Mouse (Mus musculus) limb, embryonic 14.5 days (tissue): ENCODE results near the gene Grik1. TPM values are rescaled to one million over a fixed set of nuclear protein-coding genes. Genes with fewer than 3 reads are reported as not detected.

Experiments used
- ATAC-seq: fragments of 200-750 bp; cut with Nextera tagmentation; 2 replicates; pipeline ENCODE4 v1.8.0; 2017; ENCODE audit warnings: low read depth, moderate number of reproducible peaks, moderate TSS enrichment; ENCODE audit not compliant: low FRiP score
- DNase-seq: peaks from one replicate; pipeline ENCODE4 v3.0.0-alpha.2; 2015; ENCODE audit warnings: low spot score
- H3K27ac ChIP-seq: fragments of 300-500 bp; sonication (generic); replicated peaks from 2 replicates; pipeline ENCODE4 v1.5.1; 2014; ENCODE audit warnings: low read depth, mild to moderate bottlenecking, low read length, moderate library complexity, mixed read lengths
- H3K27me3 ChIP-seq: fragments of 300-500 bp; sonication (generic); 2 replicates; pipeline ENCODE4 v1.6.1; 2014; ENCODE audit warnings: low read length, mixed read lengths; ENCODE audit not compliant: control insufficient read depth, insufficient read depth
- H3K36me3 ChIP-seq: fragments of 300-500 bp; sonication (generic); 2 replicates; pipeline ENCODE4 v1.6.1; 2014; ENCODE audit warnings: mild to moderate bottlenecking, low read length, moderate library complexity, mixed read lengths; ENCODE audit not compliant: control insufficient read depth, insufficient read depth
- H3K4me1 ChIP-seq: fragments of 300-500 bp; sonication (generic); 2 replicates; pipeline ENCODE4 v1.6.1; 2014; ENCODE audit warnings: antibody characterized with exemption, low read length, mixed read lengths; ENCODE audit not compliant: control insufficient read depth, insufficient read depth
- H3K4me2 ChIP-seq: fragments of 300-500 bp; sonication (generic); replicated peaks from 2 replicates; pipeline ENCODE4 v1.6.1; 2014; ENCODE audit warnings: low read depth, mild to moderate bottlenecking, low read length, moderate library complexity; ENCODE audit not compliant: severe bottlenecking
- H3K4me3 ChIP-seq: fragments of 300-500 bp; sonication (generic); replicated peaks from 2 replicates; pipeline ENCODE4 v1.5.1; 2014; ENCODE audit warnings: low read length
- H3K9ac ChIP-seq: fragments of 300-500 bp; sonication (generic); 2 replicates; pipeline ENCODE4 v1.6.1; 2014; ENCODE audit warnings: mild to moderate bottlenecking, low read depth, low read length, moderate library complexity; ENCODE audit not compliant: severe bottlenecking
- H3K9me3 ChIP-seq: fragments of 300-500 bp; sonication (generic); 2 replicates; pipeline ENCODE4 v1.6.1; 2016; ENCODE audit warnings: low read length; ENCODE audit not compliant: control insufficient read depth
- POLR2A ChIP-seq: fragments of 200-500 bp; IDR thresholded peaks from 2 replicates; pipeline ENCODE4 v1.8.0; 2012; ENCODE audit warnings: inconsistent platforms, mild to moderate bottlenecking, moderate library complexity, borderline replicate concordance; ENCODE audit not compliant: insufficient read depth, insufficient read length; ENCODE audit errors: extremely low read depth
- WGBS: fragments of 180-500 bp; shearing (Covaris S2); extraction: QIAGEN DNeasy Blood & Tissue Kit; methylation state at CpG from one replicate; pipeline ENCODE4 v1.1.7; 2014; 5-methylcytosine and 5-hydroxymethylcytosine counted together
- polyA plus RNA-seq, 2 experiments: library from polyadenylated mRNA; depleted of rRNA in 1 of 2; stranded (reverse) in 1 of 2; unstranded in 1 of 2; fragments of >200 nt; fragmentation: Nextera tagmentation in 1 of 2; extraction: Ambion mirVana in 1 of 2; gene quantifications; 2 replicates each; pipeline versions ENCODE4 v1.2.1 to v1.2.3; 2012 to 2014

Gene Grik1
- polyA plus RNA-seq, 2 experiments: 1.8 to 2.2 TPM

GRCm38 (mm10) chr16:88142574-88142973 is 147.5 kb downstream of the Grik1 start:
- 64% methylated on average over 2 of the region's 2 CpGs for WGBS
- no peak overlapping the region for H3K27ac ChIP-seq
- H3K36me3 ChIP-seq: no peaks in the 10 kb centered on the region

GRCm38 (mm10) chr16:88142136-88142535 is 147.9 kb downstream of the Grik1 start:
- no peaks in the 10 kb centered on the region for H3K36me3 ChIP-seq
- TF ChIP-seq POLR2A: no peak
- DNase-seq (no peak), ATAC-seq (no peak)
- H3K9ac ChIP-seq: no peak overlapping the region
- no peaks in the 10 kb centered on the region for H3K4me1 ChIP-seq
- WGBS: 41% methylated on average over 2 of the region's 2 CpGs
- no peak overlapping the region for H3K27ac ChIP-seq
- H3K4me2 ChIP-seq: no peak overlapping the region
- no peaks in the 10 kb centered on the region for H3K9me3 ChIP-seq
- no peak overlapping the region for H3K4me3 ChIP-seq
- no peaks in the 10 kb centered on the region for H3K27me3 ChIP-seq

More at GRCm38 (mm10) chr16:88142574-88142973, 147.5 kb downstream of the Grik1 start:
- Histone ChIP-seq H3K4me3 (no peak overlapping the region), H3K9me3 (no peaks in the 10 kb centered on the region), H3K27me3 (no peaks in the 10 kb centered on the region), H3K4me2 (no peak overlapping the region), H3K4me1 (no peaks in the 10 kb centered on the region), H3K9ac (no peak overlapping the region)
- DNase-seq: no peak
- TF ChIP-seq POLR2A: no peak
- ATAC-seq: no peak

GRCm38 (mm10) chr16:88141594-88141993 is 148.5 kb downstream of the Grik1 start:
- Histone ChIP-seq H3K4me2 (no peak overlapping the region), H3K4me3 (no peak overlapping the region), H3K27me3 (no peaks in the 10 kb centered on the region), H3K4me1 (no peaks in the 10 kb centered on the region), H3K36me3 (no peaks in the 10 kb centered on the region), H3K9ac (no peak overlapping the region), H3K9me3 (no peaks in the 10 kb centered on the region), H3K27ac (no peak overlapping the region)
- WGBS: 88% methylated on average over 2 of the region's 2 CpGs
- no peak for ATAC-seq
- TF ChIP-seq POLR2A: no peak
- DNase-seq: no peak

- Histone ChIP-seq H3K4me1 (no peaks in the 10 kb centered on the region), H3K36me3 (no peaks in the 10 kb centered on the region), H3K27ac (no peak overlapping the region), H3K9me3 (no peaks in the 10 kb centered on the region), H3K4me3 (no peak overlapping the region), H3K9ac (no peak overlapping the region), H3K27me3 (no peaks in the 10 kb centered on the region), H3K4me2 (no peak overlapping the region)
- ATAC-seq: no peak
- TF ChIP-seq POLR2A: no peak
- DNase-seq: no peak
- WGBS: 74% methylated on average over 1 of the region's 1 CpGs
Measured at GRCm38 (mm10) chr16:88138913-88139312, 151.2 kb downstream of the Grik1 start.

- Histone ChIP-seq H3K4me3 (no peak overlapping the region), H3K27me3 (no peaks in the 10 kb centered on the region), H3K27ac (no peak overlapping the region), H3K4me1 (no peaks in the 10 kb centered on the region), H3K4me2 (no peak overlapping the region), H3K36me3 (no peaks in the 10 kb centered on the region), H3K9ac (no peak overlapping the region), H3K9me3 (no peaks in the 10 kb centered on the region)
- DNase-seq: no peak
- 61% methylated on average over 2 of the region's 2 CpGs for WGBS
- no peak for ATAC-seq
- TF ChIP-seq POLR2A: no peak
Measured at GRCm38 (mm10) chr16:88132919-88133318, 157.1 kb downstream of the Grik1 start.

GRCm38 (mm10) chr16:88131103-88131502 is 159.0 kb downstream of the Grik1 start:
- DNase-seq: no peak

More at GRCm38 (mm10) chr16:88131103-88131502, 159.0 kb downstream of the Grik1 start:
- H3K9me3 ChIP-seq: no peaks in the 10 kb centered on the region
- no peak for ATAC-seq
- no peak overlapping the region for H3K4me2 ChIP-seq
- no peak for TF ChIP-seq POLR2A
- no peak overlapping the region for H3K27ac ChIP-seq
- H3K4me1 ChIP-seq: no peaks in the 10 kb centered on the region
- 92% methylated on average over 3 of the region's 3 CpGs for whole genome bisulfite sequencing
- H3K27me3 ChIP-seq: no peaks in the 10 kb centered on the region
- H3K9ac ChIP-seq: no peak overlapping the region
- no peak overlapping the region for H3K4me3 ChIP-seq
- H3K36me3 ChIP-seq: no peaks in the 10 kb centered on the region
